Mouse (Mus musculus): ENCODE data around the gene Sfrp4.

DNA sequence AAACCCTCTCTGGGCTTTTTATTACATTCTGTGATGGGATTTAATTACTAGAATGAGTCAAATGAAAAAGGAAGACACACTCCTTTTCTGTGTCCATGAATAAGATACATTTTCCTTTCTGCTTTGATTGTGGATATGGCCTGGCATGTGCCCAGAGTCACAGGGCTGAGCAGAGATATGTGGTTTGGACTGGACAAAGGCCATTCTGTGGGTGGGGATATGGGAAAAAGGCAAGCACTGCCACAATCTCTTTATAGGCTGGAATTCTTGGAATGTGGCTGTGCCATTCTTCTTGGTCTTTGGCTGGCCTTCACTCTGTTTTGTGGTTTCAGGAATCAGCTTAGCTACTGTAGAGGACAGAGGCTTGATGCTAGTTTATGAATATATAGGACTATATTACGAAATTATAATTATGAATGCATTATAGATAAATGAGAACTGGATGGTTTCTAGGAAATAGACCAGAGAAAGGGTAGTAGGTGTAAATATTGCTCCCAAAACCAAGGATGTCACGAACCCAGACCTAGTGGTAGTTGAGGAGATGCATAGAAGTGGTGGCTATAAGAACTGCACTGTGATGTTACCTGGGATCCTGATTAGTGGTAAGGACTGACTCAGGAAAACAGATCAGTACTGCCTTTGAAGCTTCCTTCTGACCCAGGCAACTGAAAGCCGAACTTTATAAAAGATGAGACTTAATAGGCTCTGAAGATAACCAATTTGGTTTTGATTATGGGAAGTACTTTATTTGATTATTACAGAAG, 31.7 kb upstream of the Sfrp4 start:
- TF ChIP-seq CTCF (IDR thresholded peaks at IDR 0.05; ENCODE audit: borderline replicate concordance, control insufficient read depth, extremely low read depth, insufficient read depth, low read length, poor library complexity) (no peak), POLR2A (IDR thresholded peaks at IDR 0.05; ENCODE audit: control insufficient read depth, extremely low read depth, insufficient read depth, low read length, poor library complexity) (no peak)
